Mouse (Mus musculus) liver, embryonic 14.5 days (tissue): Measurements from ENCODE around the gene Prps1. TPM values are rescaled to one million over a fixed set of nuclear protein-coding genes. Genes with fewer than 3 reads are reported as not detected.

Source experiments
- ATAC-seq: fragments of 200-750 bp; cut with Nextera tagmentation; 2 replicates; pipeline ENCODE4 v1.8.0; 2017; ENCODE audit warnings: moderate number of reproducible peaks, mild to moderate bottlenecking, moderate library complexity; ENCODE audit not compliant: insufficient read depth
- DNase-seq, 3 experiments: peaks; one replicate each; pipeline ENCODE4 v3.0.0-alpha.2; 2012 to 2013; ENCODE audit warnings: low read depth in 3 of 3, low spot score in 3 of 3
- H3K27ac ChIP-seq: fragments of 300-500 bp; sonication (generic); 2 replicates; pipeline ENCODE4 v1.5.1; 2014; ENCODE audit warnings: moderate library complexity, mild to moderate bottlenecking, control low read depth, inconsistent platforms
- H3K27me3 ChIP-seq: fragments of 300-500 bp; sonication (generic); 2 replicates; pipeline ENCODE4 v1.6.1; 2014; ENCODE audit warnings: mild to moderate bottlenecking, low read length, moderate library complexity; ENCODE audit not compliant: control insufficient read depth, insufficient read depth
- H3K36me3 ChIP-seq: fragments of 300-500 bp; sonication (generic); replicated peaks from 2 replicates; pipeline ENCODE4 v1.6.1; 2014; ENCODE audit warnings: low read depth; ENCODE audit not compliant: control insufficient read depth, insufficient read depth
- H3K4me1 ChIP-seq, 2 experiments: fragments of 200-500 bp in 1 of 2; fragments of 300-500 bp in 1 of 2; sonication (generic) in 1 of 2; replicated peaks; 2 replicates each; pipeline ENCODE4 v1.6.1; 2012 to 2014; ENCODE audit warnings: antibody characterized with exemption in 1 of 2, inconsistent platforms in 1 of 2, low read length in 1 of 2; ENCODE audit not compliant: control insufficient read depth in 2 of 2, insufficient read depth in 2 of 2
- H3K4me2 ChIP-seq: fragments of 300-500 bp; sonication (generic); 2 replicates; pipeline ENCODE4 v1.6.1; 2014; ENCODE audit warnings: low read depth, mild to moderate bottlenecking, control low read depth, moderate library complexity
- H3K4me3 ChIP-seq, 2 experiments: fragments of 200-500 bp in 1 of 2; fragments of 300-500 bp in 1 of 2; sonication (generic) in 1 of 2; 2 replicates each; pipeline ENCODE4 v1.5.1; 2012 to 2014; ENCODE audit warnings: low read depth in 2 of 2, low read length in 2 of 2, mild to moderate bottlenecking in 2 of 2, control low read depth in 1 of 2, inconsistent platforms in 1 of 2, moderate library complexity in 1 of 2; ENCODE audit not compliant: insufficient read depth in 1 of 2
- H3K9ac ChIP-seq: fragments of 300-500 bp; sonication (generic); replicated peaks from 2 replicates; pipeline ENCODE4 v1.6.1; 2014; ENCODE audit warnings: mild to moderate bottlenecking, control low read depth, moderate library complexity
- H3K9me3 ChIP-seq: fragments of 300-500 bp; sonication (generic); 2 replicates; pipeline ENCODE4 v1.6.1; 2016; ENCODE audit warnings: low read length, mixed read lengths; ENCODE audit not compliant: control insufficient read depth
- CTCF ChIP-seq: IDR thresholded peaks from 2 replicates; pipeline ENCODE4 v1.5.1; 2016; ENCODE audit warnings: antibody characterized with exemption, low read depth, control low read depth
- EP300 ChIP-seq: IDR thresholded peaks from 2 replicates; pipeline ENCODE4 v1.6.1; 2016; ENCODE audit warnings: antibody characterized with exemption, low read depth
- WGBS: fragments of 180-500 bp; shearing (Covaris S2); extraction: QIAGEN DNeasy Blood & Tissue Kit; methylation state at CpG from one replicate; pipeline ENCODE4 v1.1.7; 2014; ENCODE audit not compliant: insufficient replicate concordance; 5-methylcytosine and 5-hydroxymethylcytosine counted together
- polyA plus RNA-seq, 2 experiments: library from polyadenylated mRNA; depleted of rRNA in 1 of 2; stranded (reverse) in 1 of 2; unstranded in 1 of 2; fragments of >200 nt; fragmentation: Nextera tagmentation in 1 of 2; extraction: Ambion mirVana in 1 of 2; gene quantifications; 2 replicates each; pipeline versions ENCODE4 v1.2.1 to v1.2.3; 2012 to 2014

Gene Prps1
- polyA plus RNA-seq, 2 experiments: 16.8 to 35.5 TPM

DNA sequence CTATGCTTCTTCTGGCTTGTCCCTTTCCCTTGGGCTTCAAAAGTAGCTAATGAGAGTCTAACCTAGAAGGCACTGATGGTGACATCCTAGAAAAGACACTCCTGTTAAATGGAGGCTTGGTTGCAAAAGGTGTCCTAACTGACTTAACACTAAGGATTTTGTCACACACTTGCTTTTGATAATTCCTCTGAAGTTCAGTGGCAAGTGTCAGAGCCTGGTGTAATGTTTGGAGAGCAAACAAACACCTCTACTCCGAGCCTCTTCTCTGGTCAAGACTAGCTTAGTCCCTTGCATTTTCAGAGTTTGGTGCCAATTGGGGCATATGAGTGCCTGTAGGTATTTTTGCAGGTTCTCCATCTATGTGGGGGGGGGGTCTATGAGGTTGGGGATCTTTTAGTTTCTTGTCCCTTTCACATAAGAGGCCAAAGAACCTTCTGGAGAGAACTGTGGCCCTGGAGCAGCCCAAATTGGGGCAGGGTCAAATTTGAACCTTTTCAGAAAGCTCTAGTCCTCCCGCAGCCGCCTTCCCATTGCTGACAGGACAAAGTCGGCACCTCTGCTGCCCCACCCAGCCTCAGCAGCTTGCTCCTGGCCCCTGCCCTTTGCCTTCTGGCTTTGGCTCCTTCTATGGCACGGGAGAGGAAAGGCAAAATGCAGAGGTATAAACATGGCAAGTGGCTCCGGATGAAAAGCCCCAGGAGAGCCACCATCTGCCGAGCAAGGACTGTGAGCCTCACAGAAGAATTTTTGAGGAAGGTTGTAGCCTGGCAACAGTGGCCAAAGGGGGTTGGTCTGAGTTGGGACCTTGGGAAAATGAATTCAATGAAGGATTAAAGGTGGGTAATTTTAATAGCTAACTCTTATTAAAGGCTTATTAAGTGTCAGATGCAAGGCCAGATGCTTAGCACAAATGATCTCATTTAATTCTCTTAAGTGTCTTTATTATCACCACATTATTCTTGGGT is 55.6 kb downstream of the Prps1 start:
- H3K27ac ChIP-seq: no peak overlapping the region
- no peak overlapping the region for H3K4me2 ChIP-seq
- H3K27me3 ChIP-seq: no peaks in the 10 kb centered on the region
- 0 out of 4 replicates have a peak, but pooled peaks cover 0 to 2% of the 10 kb centered on the region in 2 experiments for H3K4me1 ChIP-seq
- H3K4me3 ChIP-seq: no peak overlapping the region
- no peaks in the 10 kb centered on the region for H3K9me3 ChIP-seq
- TF ChIP-seq CTCF: no peak
- no peak for TF ChIP-seq EP300
- H3K9ac ChIP-seq: no peak overlapping the region
- WGBS: 58% methylated on average over 7 of the region's 7 CpGs
- DNase-seq (no peak), ATAC-seq (no peak)
- H3K36me3 ChIP-seq: no peaks in the 10 kb centered on the region

DNA sequence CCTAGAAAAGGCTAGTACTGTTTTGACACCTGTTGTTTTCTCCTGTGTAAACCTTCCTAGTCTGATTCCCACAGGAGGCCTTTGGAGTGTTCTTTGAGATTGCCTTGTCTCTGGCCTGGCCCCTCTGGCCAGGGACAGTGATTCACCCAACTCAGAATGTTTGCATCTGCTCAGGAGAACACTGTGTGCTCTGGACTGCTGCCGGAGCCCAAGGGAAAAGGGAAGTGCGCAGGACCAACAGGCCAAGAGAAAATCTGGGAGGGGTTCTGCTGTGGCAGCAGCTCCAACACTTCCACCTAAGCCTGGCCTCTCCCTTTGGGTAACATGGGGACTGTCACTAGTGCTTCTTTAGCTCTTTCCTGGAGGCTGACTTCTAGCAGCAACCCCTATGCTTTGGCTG is 57.0 kb downstream of the Prps1 start:
- ATAC-seq (no peak), DNase-seq (no peak)
- no peak for TF ChIP-seq EP300
- no peak for TF ChIP-seq CTCF
- Histone ChIP-seq H3K9ac (no peak overlapping the region), H3K27me3 (no peaks in the 10 kb centered on the region), H3K36me3 (no peaks in the 10 kb centered on the region), H3K4me1 (0 out of 4 replicates have a peak, but pooled peaks cover 0 to 2% of the 10 kb centered on the region in 2 experiments), H3K4me3 (no peak overlapping the region), H3K4me2 (no peak overlapping the region), H3K9me3 (no peaks in the 10 kb centered on the region), H3K27ac (no peak overlapping the region)
- 51% methylated on average over 2 of the region's 2 CpGs for WGBS

DNA sequence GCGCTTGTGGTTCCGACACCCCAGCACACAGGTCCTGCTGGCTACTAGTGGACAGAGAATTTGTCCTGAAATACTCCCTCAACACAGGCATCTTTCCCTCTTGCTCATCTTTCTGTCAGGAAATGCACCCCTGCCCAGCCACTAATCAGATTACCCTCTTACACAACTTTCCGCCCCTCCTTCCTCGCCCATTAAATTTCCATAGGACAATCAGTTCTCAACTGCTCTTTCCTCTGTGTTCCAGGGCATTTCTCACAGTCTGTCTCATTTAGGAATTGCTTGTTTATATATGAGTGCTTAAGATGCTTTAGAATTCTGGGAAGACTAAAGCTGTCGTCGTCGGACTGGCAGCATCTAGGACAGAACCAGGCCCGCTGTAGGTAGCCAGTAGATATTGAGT is 61.9 kb downstream of the Prps1 start:
- no peak overlapping the region for H3K4me2 ChIP-seq
- H3K36me3 ChIP-seq: no peaks in the 10 kb centered on the region
- H3K4me3 ChIP-seq: no peak overlapping the region
- H3K9ac ChIP-seq: no peak overlapping the region
- H3K27me3 ChIP-seq: no peaks in the 10 kb centered on the region
- H3K4me1 ChIP-seq: peaks cover 0 to 8% of the 10 kb centered on the region in 2 experiments; a peak in 3 of 4 replicates
- ATAC-seq: no peak
- TF ChIP-seq EP300 (no peak), CTCF (no peak)
- H3K27ac ChIP-seq: no peak overlapping the region
- WGBS: 84% methylated on average over 8 of the region's 8 CpGs
- no peak for DNase-seq
- H3K9me3 ChIP-seq: no peaks in the 10 kb centered on the region

DNA sequence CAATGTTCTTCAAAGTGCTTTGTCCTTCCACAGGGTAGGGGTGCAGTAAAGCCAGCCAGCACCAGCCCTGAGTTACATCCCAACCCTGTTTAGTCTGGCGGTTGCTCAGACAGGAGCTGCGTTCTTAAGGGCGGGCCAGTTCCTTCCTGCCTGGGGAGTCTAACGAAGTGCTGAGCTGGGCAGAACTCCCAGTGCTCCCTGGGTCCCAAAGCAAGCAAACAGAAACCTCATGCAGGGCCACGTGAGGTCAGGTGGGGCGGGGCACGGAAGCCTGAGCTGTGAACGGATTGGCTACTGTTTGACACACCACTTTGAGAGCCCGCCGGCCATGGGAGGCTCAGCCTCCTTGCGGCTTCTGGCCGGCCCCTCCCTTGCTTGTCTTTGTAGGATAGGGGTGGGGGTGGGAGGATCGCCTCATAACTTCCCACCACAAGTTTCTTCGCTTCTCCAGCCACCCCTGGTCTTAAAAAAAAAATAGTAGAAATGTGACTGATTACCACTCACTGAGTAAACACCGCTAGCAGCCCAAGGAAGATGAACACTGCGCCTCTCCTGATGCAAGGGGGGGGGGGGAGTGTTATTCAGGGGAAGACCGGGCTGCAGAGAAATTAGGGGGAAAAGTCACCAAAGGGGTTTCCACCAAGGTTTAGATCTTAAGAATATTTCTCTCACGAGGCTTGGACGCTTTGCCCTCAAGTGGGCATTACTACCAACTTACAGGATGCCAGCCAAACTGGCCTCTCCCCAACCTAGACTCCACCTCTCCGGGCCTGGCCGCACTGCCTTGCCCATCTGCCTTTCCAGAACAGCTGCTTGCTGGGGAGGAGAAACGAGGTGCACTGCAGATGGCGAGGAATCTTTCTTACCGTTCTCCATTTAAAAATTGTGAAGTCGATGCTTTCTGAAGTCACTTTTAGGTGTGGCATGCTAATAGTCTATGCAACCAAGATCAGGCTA is 64.0 kb downstream of the Prps1 start:
- Histone ChIP-seq H3K27me3 (no peaks in the 10 kb centered on the region), H3K9ac (no peak overlapping the region; the same call in 1 of the 2 replicates), H3K4me3 (peak overlapping the region in 1 of 2 experiments; percentile 31; a peak in 3 of 4 replicates), H3K36me3 (no peaks in the 10 kb centered on the region), H3K9me3 (no peaks in the 10 kb centered on the region), H3K27ac (no peak overlapping the region), H3K4me1 (peaks cover 0 to 8% of the 10 kb centered on the region in 2 experiments; a peak in 3 of 4 replicates), H3K4me2 (peak overlapping the region; percentile 63)
- TF ChIP-seq CTCF: no peak
- no peak for TF ChIP-seq EP300
- peak; percentile 63 to 74 (median 69) for DNase-seq
- peak; percentile 97 for ATAC-seq
- 11% methylated on average over 25 of the region's 25 CpGs for WGBS
